Mouse (Mus musculus): ENCODE measurements at regions not wholly inside any gene's neighbourhood (a gene's known extent, or its start where the extent isn't known, plus 50 kb on each side); places are given as distances from the start of the nearest gene placed in this dataset.
A peak's percentile ranks its signal among the peaks of the same experiment; 100 is the strongest.
"Not testable (repeated sequence)": the region's sequence is repeated elsewhere in the genome, so short reads cannot be mapped to it uniquely, and the experiment has no call there.

- Histone ChIP-seq H3K4me3 (no peak overlapping the region), H3K9ac (no peak overlapping the region), H3K27me3 (no peaks in the 10 kb centered on the region), H3K4me1 (replicated peaks) (peaks cover 6% of the 10 kb centered on the region), H3K4me2 (no peak overlapping the region), H3K36me3 (no peaks in the 10 kb centered on the region), H3K9me3 (no peaks in the 10 kb centered on the region), H3K27ac (replicated peaks) (no peak overlapping the region)
- no peak for ATAC-seq (ENCODE audit: low FRiP score, low read depth)
These were observed 425.0 kb downstream of the Nova1 start for GRCm38 (mm10) chr12:46393769-46394168.

- Histone ChIP-seq H3K27ac (replicated peaks) (no peak overlapping the region), H3K9ac (no peak overlapping the region), H3K4me1 (replicated peaks) (no peaks in the 10 kb centered on the region), H3K4me3 (no peak overlapping the region), H3K4me2 (no peak overlapping the region), H3K36me3 (no peaks in the 10 kb centered on the region), H3K9me3 (no peaks in the 10 kb centered on the region), H3K27me3 (no peaks in the 10 kb centered on the region)
- no peak for ATAC-seq (ENCODE audit: low FRiP score, low read depth)
These were observed 439.8 kb downstream of the Nova1 start for GRCm38 (mm10) chr12:46378914-46379313.

GRCm38 (mm10) chr12:46371747-46372146, 447.0 kb downstream of the Nova1 start:
- H3K9me3 ChIP-seq, result no peaks in the 10 kb centered on the region
- ATAC-seq (ENCODE audit: low FRiP score, low read depth), result peak; percentile 83
- H3K36me3 ChIP-seq, result no peaks in the 10 kb centered on the region
- WGBS, result 30% methylated on average over 3 of the region's 3 CpGs
- no peak overlapping the region; the same call in 1 of the 2 replicates for H3K27ac ChIP-seq (replicated peaks)
- peaks cover 9% of the 10 kb centered on the region; the same call in 1 of the 2 replicates for H3K4me1 ChIP-seq (replicated peaks)
- no peak overlapping the region for H3K4me2 ChIP-seq
- H3K27me3 ChIP-seq, result no peaks in the 10 kb centered on the region
- H3K9ac ChIP-seq, result no peak overlapping the region
- no peak overlapping the region for H3K4me3 ChIP-seq

GRCm38 (mm10) chr12:46333376-46333775, 485.4 kb downstream of the Nova1 start:
- H3K27ac ChIP-seq (replicated peaks), result no peak overlapping the region
- no peaks in the 10 kb centered on the region for H3K9me3 ChIP-seq
- H3K4me2 ChIP-seq, result no peak overlapping the region
- H3K4me3 ChIP-seq, result no peak overlapping the region
- H3K4me1 ChIP-seq (replicated peaks), result no peaks in the 10 kb centered on the region
- H3K27me3 ChIP-seq, result no peaks in the 10 kb centered on the region
- H3K9ac ChIP-seq, result no peak overlapping the region
- 91% methylated on average over 1 of the region's 1 CpGs for WGBS
- no peaks in the 10 kb centered on the region for H3K36me3 ChIP-seq
- no peak for ATAC-seq (ENCODE audit: low FRiP score, low read depth)

- H3K4me1 ChIP-seq (replicated peaks), result 0 out of 2 replicates have a peak, but pooled peaks cover 4% of the 10 kb centered on the region
- H3K4me3 ChIP-seq, result no peak overlapping the region
- no peaks in the 10 kb centered on the region for H3K36me3 ChIP-seq
- no peaks in the 10 kb centered on the region for H3K27me3 ChIP-seq
- no peak for ATAC-seq (ENCODE audit: low FRiP score, low read depth)
- no peak overlapping the region for H3K9ac ChIP-seq
- H3K9me3 ChIP-seq, result no peaks in the 10 kb centered on the region
- 95% methylated on average over 1 of the region's 1 CpGs for WGBS
- no peak overlapping the region for H3K27ac ChIP-seq (replicated peaks)
- no peak overlapping the region for H3K4me2 ChIP-seq
These were observed 490.9 kb downstream of the Nova1 start for GRCm38 (mm10) chr12:46327865-46328264.

- no peak for ATAC-seq (ENCODE audit: low FRiP score, low read depth)
- Histone ChIP-seq H3K9me3 (no peaks in the 10 kb centered on the region), H3K36me3 (no peaks in the 10 kb centered on the region), H3K4me1 (replicated peaks) (0 out of 2 replicates have a peak, but pooled peaks cover 4% of the 10 kb centered on the region), H3K4me2 (no peak overlapping the region), H3K27me3 (no peaks in the 10 kb centered on the region), H3K27ac (replicated peaks) (no peak overlapping the region), H3K9ac (no peak overlapping the region), H3K4me3 (no peak overlapping the region)
- 68% methylated on average over 3 of the region's 3 CpGs for WGBS
These were observed 495.5 kb downstream of the Nova1 start for GRCm38 (mm10) chr12:46323276-46323675.

- ATAC-seq (ENCODE audit: low FRiP score, low read depth), result no peak
- Histone ChIP-seq H3K4me1 (replicated peaks) (no peaks in the 10 kb centered on the region), H3K9ac (no peak overlapping the region), H3K36me3 (no peaks in the 10 kb centered on the region), H3K27ac (replicated peaks) (no peak overlapping the region), H3K9me3 (no peaks in the 10 kb centered on the region), H3K27me3 (no peaks in the 10 kb centered on the region), H3K4me2 (no peak overlapping the region), H3K4me3 (no peak overlapping the region)
- 54% methylated on average over 5 of the region's 5 CpGs for WGBS
These were observed 515.5 kb downstream of the Nova1 start for GRCm38 (mm10) chr12:46303136-46303797.

GRCm38 (mm10) chr12:46298926-46299325, 519.8 kb downstream of the Nova1 start:
- 88% methylated on average over 5 of the region's 5 CpGs for WGBS
- no peak for ATAC-seq (ENCODE audit: low FRiP score, low read depth)
- no peak overlapping the region for H3K27ac ChIP-seq (replicated peaks)
- no peak overlapping the region for H3K4me3 ChIP-seq
- H3K27me3 ChIP-seq, result no peaks in the 10 kb centered on the region
- H3K4me2 ChIP-seq, result no peak overlapping the region
- H3K9me3 ChIP-seq, result no peaks in the 10 kb centered on the region
- no peak overlapping the region for H3K9ac ChIP-seq
- H3K4me1 ChIP-seq (replicated peaks), result no peaks in the 10 kb centered on the region
- H3K36me3 ChIP-seq, result no peaks in the 10 kb centered on the region

GRCm38 (mm10) chr12:46284519-46284918, 534.2 kb downstream of the Nova1 start:
- no peak overlapping the region for H3K9ac ChIP-seq
- no peaks in the 10 kb centered on the region for H3K4me1 ChIP-seq (replicated peaks)
- no peak overlapping the region for H3K27ac ChIP-seq (replicated peaks)
- 58% methylated on average over 3 of the region's 3 CpGs for WGBS
- no peak for ATAC-seq (ENCODE audit: low FRiP score, low read depth)
- H3K36me3 ChIP-seq, result no peaks in the 10 kb centered on the region
- H3K27me3 ChIP-seq, result no peaks in the 10 kb centered on the region
- H3K9me3 ChIP-seq, result no peaks in the 10 kb centered on the region
- H3K4me2 ChIP-seq, result no peak overlapping the region
- H3K4me3 ChIP-seq, result no peak overlapping the region

GRCm38 (mm10) chr12:46248402-46249018, 570.2 kb downstream of the Nova1 start:
- no peak for ATAC-seq (ENCODE audit: low FRiP score, low read depth)
- Histone ChIP-seq H3K4me3 (no peak overlapping the region), H3K4me1 (replicated peaks) (no peaks in the 10 kb centered on the region; the same call in 1 of the 2 replicates)

GRCm38 (mm10) chr12:46244925-46245324, 573.8 kb downstream of the Nova1 start:
- Histone ChIP-seq H3K9me3 (no peaks in the 10 kb centered on the region), H3K4me3 (no peak overlapping the region), H3K27ac (replicated peaks) (no peak overlapping the region), H3K27me3 (no peaks in the 10 kb centered on the region), H3K36me3 (no peaks in the 10 kb centered on the region), H3K4me2 (no peak overlapping the region), H3K9ac (no peak overlapping the region), H3K4me1 (replicated peaks) (no peaks in the 10 kb centered on the region; the same call in 1 of the 2 replicates)
- no peak for ATAC-seq (ENCODE audit: low FRiP score, low read depth)
- WGBS, result 94% methylated on average over 3 of the region's 3 CpGs

More at GRCm38 (mm10) chr12:46248402-46249018, 570.2 kb downstream of the Nova1 start:
- Histone ChIP-seq H3K36me3 (no peaks in the 10 kb centered on the region), H3K9me3 (no peaks in the 10 kb centered on the region), H3K27ac (replicated peaks) (no peak overlapping the region), H3K4me2 (no peak overlapping the region), H3K9ac (no peak overlapping the region), H3K27me3 (no peaks in the 10 kb centered on the region)
- WGBS, result 63% methylated on average over 1 of the region's 1 CpGs

- H3K36me3 ChIP-seq, result no peaks in the 10 kb centered on the region
- H3K4me2 ChIP-seq, result no peak overlapping the region
- H3K9me3 ChIP-seq, result no peaks in the 10 kb centered on the region
- no peak overlapping the region for H3K4me3 ChIP-seq
- H3K9ac ChIP-seq, result no peak overlapping the region
- no peaks in the 10 kb centered on the region for H3K4me1 ChIP-seq (replicated peaks)
- 77% methylated on average over 4 of the region's 4 CpGs for WGBS
- no peaks in the 10 kb centered on the region for H3K27me3 ChIP-seq
- no peak for ATAC-seq (ENCODE audit: low FRiP score, low read depth)
- no peak overlapping the region for H3K27ac ChIP-seq (replicated peaks)
These were observed 586.4 kb downstream of the Nova1 start for GRCm38 (mm10) chr12:46232359-46232758.

- H3K36me3 ChIP-seq; ATAC-seq (ENCODE audit: low FRiP score, low read depth); H3K9me3 ChIP-seq; H3K4me1 ChIP-seq (replicated peaks); H3K4me2 ChIP-seq; H3K9ac ChIP-seq; H3K27me3 ChIP-seq; H3K27ac ChIP-seq (replicated peaks); H3K4me3 ChIP-seq: not testable (repeated sequence)
- 82% methylated on average over 1 of the region's 1 CpGs for WGBS
These were observed 603.4 kb downstream of the Nova1 start for GRCm38 (mm10) chr12:46215328-46215727.
